Mouse (Mus musculus) erythroblast, embryonic 14.5 days (primary cell): ENCODE measurements around the gene Rgs7bp. TPM values are rescaled to one million over a fixed set of nuclear protein-coding genes. Genes with fewer than 3 reads are reported as not detected.

ENCODE experiments used
- H3K27me3 ChIP-seq: 2 replicates; pipeline ENCODE4 v1.6.1; 2012; ENCODE audit warnings: inconsistent platforms; ENCODE audit not compliant: control insufficient read depth
- H3K36me3 ChIP-seq: 2 replicates; pipeline ENCODE4 v1.6.1; 2012; ENCODE audit warnings: mild to moderate bottlenecking, inconsistent platforms; ENCODE audit not compliant: control insufficient read depth
- H3K4me1 ChIP-seq: 2 replicates; pipeline ENCODE4 v1.6.1; 2012; ENCODE audit warnings: inconsistent platforms; ENCODE audit not compliant: control insufficient read depth
- H3K4me3 ChIP-seq: replicated peaks from 2 replicates; pipeline ENCODE3; 2012; ENCODE audit warnings: moderate library complexity, mild to moderate bottlenecking, inconsistent platforms
- H3K9me3 ChIP-seq: 2 replicates; pipeline ENCODE4 v1.6.1; 2012; ENCODE audit warnings: low read length, inconsistent platforms, mixed read lengths; ENCODE audit not compliant: control insufficient read depth
- GATA1 ChIP-seq: IDR thresholded peaks from 2 replicates; pipeline ENCODE4 v1.6.1; 2012; ENCODE audit warnings: low read length, inconsistent platforms, mixed read lengths
- TAL1 ChIP-seq: IDR thresholded peaks from 3 replicates; pipeline ENCODE4 v1.6.1; 2012; ENCODE audit warnings: low read length, inconsistent platforms, mixed read lengths
- polyA plus RNA-seq: library from polyadenylated mRNA; stranded (reverse); fragments of >175 nt; gene quantifications from 2 replicates; pipeline ENCODE4 v1.2.3, GENCODE M21; 2012

Gene Rgs7bp
- polyA plus RNA-seq, 1 experiment, result not detected

DNA sequence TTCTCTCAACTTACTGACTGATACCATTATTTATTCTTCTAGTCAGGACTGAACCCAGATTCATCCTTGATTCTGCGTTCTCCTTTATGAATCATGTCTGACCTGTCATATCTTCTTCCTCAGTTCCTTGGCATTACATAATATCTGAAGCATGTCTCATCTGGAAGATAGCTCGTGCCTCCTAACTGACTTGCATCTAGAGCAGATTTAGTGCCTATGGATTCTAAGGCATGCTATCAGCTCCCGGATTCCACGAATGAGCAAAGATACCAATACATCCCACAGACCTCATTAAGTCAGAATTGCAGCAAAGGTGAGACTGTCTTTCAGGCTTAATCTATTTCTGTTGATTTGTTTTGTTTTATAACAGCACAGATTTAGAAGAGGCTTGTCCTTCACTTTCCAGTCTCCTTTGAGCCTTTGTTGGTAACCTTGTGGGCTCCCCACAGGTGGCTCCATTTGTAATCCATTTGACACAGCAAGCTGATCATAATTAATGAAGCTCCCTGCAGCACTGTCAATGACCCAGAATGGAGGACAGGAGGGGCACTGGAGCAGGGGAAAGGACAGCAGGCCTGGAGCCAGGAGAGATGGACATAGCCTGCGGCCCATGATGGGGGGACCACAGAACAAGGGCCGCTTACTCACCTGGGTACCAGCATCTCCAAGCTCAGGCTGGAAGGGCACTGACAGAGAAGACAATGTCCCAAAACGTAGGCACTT lies 94.4 kb downstream of the Rgs7bp start:
- Histone ChIP-seq H3K27me3 (no peaks in the 10 kb centered on the region), H3K4me1 (no peaks in the 10 kb centered on the region), H3K4me3 (no peak overlapping the region), H3K36me3 (no peaks in the 10 kb centered on the region), H3K9me3 (no peaks in the 10 kb centered on the region)
- TF ChIP-seq TAL1, result no peak
- TF ChIP-seq GATA1, result no peak

DNA sequence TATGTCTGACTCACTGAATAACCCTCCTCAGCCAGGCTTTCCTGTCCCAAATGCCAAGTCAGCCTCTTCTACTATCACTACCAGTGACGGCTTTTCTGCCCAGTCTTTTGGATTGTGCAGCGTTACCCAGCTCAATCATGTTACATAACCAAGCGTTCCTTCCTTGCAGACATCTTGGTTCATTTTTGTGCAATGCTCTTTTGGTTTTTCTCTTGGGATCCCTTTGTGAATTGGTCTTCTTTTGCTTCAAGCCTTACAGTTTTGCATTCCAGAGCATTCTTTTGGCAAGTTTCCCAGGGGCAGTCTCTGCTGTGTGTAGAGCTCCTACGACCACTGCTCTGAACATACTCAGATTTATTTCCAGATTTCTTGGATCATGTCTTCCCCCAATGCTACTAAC lies 95.0 kb downstream of the Rgs7bp start:
- no peaks in the 10 kb centered on the region for H3K9me3 ChIP-seq
- H3K36me3 ChIP-seq, result no peaks in the 10 kb centered on the region
- no peak overlapping the region for H3K4me3 ChIP-seq
- no peak for TF ChIP-seq GATA1
- H3K4me1 ChIP-seq, result no peaks in the 10 kb centered on the region
- no peaks in the 10 kb centered on the region for H3K27me3 ChIP-seq

DNA sequence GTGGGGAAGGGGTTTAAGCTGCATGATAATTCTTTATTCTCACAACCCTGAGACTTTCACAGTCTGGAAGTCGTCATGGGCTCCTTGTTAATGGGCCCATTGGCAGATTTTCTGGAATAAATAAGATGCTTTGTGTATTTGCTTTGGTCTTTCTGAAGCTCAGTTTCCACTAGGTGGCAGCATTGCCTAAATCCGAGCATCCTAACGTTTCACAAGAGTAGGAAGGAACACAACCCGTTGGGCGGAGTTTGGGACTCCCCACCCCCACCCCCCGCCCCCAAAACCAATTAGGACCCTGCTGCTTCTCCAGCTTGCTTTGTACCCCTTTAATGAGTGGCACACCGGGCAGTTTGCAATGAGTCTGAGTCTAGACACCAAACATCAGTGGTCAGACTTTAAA lies 106.8 kb downstream of the Rgs7bp start:
- TF ChIP-seq TAL1 (no peak), GATA1 (no peak)
- Histone ChIP-seq H3K4me1 (no peaks in the 10 kb centered on the region), H3K4me3 (no peak overlapping the region), H3K27me3 (no peaks in the 10 kb centered on the region), H3K9me3 (no peaks in the 10 kb centered on the region), H3K36me3 (no peaks in the 10 kb centered on the region)

DNA sequence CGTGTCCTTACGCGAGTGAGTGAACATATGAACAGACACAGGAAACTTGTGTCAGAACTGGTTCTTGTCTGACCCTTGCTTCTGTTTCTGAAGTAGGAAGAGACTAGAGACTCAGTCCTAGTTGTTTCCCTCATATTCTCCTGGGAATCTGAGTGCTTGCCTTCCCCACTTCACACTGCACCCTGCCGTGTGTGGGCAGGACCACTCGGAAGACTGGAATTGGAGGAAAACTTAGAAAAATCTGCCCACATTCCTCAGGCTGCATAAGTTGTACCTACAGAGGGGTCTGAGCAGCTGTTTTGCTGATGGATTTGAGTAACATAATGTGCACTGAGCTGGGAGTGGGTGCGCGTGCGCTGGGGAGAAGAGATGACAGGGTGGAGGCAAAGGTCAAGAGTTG lies 114.2 kb downstream of the Rgs7bp start:
- Histone ChIP-seq H3K36me3 (no peaks in the 10 kb centered on the region), H3K4me1 (no peaks in the 10 kb centered on the region; the same call in 1 of the 2 replicates), H3K9me3 (no peaks in the 10 kb centered on the region), H3K4me3 (no peak overlapping the region), H3K27me3 (no peaks in the 10 kb centered on the region)
- TF ChIP-seq TAL1 (no peak), GATA1 (no peak)

DNA sequence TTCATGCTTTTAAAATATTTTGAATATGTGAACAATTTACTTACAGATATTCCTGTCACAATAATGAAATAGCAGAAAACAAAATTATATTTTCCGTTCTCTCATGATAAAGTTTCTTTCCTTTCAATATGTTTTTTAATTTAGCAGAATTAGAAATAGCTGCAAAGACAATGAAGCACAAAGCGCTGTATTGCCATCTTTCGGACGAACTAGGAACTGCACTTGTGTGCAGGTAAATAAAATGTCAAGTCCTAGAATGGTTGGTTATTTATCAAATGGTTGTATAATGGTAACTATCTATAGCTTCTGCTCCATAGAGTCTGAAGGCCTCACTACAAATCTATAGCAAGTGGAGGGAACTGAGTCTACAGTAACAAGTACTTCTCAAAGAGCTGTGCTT lies 114.9 kb downstream of the Rgs7bp start:
- Histone ChIP-seq H3K27me3 (no peaks in the 10 kb centered on the region), H3K4me3 (no peak overlapping the region), H3K36me3 (no peaks in the 10 kb centered on the region), H3K4me1 (no peaks in the 10 kb centered on the region; the same call in 1 of the 2 replicates), H3K9me3 (no peaks in the 10 kb centered on the region)
- TF ChIP-seq GATA1, result no peak
- no peak for TF ChIP-seq TAL1

DNA sequence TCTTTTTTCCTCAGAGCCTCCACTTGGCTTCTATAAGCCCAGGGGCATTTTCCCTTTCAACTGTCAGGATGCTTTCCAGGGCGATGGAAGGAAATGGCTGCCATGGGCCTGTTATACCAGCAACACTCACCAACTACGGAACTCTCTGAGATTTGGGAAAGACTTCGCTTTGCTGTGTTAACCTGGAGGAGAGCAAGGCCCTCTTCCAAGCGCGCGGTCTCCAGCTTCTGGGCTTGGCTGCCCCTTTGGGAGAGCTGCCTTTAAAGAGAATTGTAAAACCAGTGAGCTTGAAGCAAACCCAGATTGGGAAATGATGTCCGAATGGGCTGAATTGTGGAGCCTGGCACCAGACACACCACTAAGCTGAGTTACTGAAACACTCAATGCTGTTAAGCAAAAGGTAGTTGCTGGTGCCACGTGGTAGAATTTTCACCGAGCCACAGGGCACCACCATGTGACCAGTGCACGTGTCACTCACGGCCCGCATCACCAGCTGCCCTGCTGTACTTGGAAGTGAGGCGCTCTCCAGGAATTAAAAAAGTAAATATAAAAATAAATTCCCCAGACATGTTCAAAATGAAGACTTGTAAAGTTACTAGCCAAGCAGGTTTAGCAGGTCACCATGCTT lies 115.7 kb downstream of the Rgs7bp start:
- Histone ChIP-seq H3K4me1 (no peaks in the 10 kb centered on the region; the same call in 1 of the 2 replicates), H3K36me3 (no peaks in the 10 kb centered on the region), H3K27me3 (no peaks in the 10 kb centered on the region), H3K9me3 (no peaks in the 10 kb centered on the region), H3K4me3 (no peak overlapping the region)
- TF ChIP-seq TAL1 (no peak), GATA1 (no peak)

DNA sequence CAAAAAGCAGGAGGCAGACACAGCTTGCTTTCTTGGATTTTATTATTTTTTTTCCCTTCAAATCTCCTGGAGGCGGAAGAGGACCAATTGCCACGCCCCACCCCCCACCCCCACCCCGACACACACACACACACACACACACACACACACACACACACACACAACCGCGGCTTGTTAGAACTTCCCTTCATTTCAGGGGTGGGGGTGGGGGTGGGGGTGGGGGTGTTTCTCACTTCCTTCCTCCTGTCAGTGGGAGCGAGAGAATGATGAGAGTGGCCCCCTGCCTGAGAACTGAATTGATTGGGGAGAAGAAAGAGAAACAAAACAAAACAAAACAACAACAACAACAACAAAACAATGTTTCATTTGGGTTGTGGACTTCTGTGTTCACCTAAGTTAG lies 117.0 kb downstream of the Rgs7bp start:
- no peak overlapping the region for H3K4me3 ChIP-seq
- TF ChIP-seq GATA1 (no peak), TAL1 (no peak)
- no peaks in the 10 kb centered on the region for H3K9me3 ChIP-seq
- H3K4me1 ChIP-seq, result no peaks in the 10 kb centered on the region; the same call in 1 of the 2 replicates
- no peaks in the 10 kb centered on the region for H3K36me3 ChIP-seq
- H3K27me3 ChIP-seq, result no peaks in the 10 kb centered on the region

DNA sequence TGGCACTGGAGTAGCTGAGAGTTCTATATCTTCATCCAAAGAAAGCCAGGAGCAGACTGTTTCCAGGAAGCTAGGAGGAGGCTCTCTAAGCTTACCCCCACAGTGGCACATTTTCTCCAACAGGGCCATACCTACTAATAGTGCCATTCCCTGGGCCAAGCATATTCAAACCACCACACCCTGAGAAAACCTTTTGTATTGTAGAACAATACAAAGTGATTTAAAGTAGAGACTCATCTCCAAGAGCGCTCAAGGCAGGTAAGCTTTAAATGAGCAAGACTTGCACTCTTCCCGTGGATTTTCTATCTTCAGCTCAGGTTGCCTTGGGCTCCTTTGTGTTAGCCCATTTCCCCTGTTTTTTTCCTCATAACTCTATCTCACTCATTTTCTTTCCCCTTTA lies 118.1 kb downstream of the Rgs7bp start:
- no peak for TF ChIP-seq TAL1
- TF ChIP-seq GATA1, result no peak
- no peaks in the 10 kb centered on the region for H3K36me3 ChIP-seq
- H3K4me3 ChIP-seq, result no peak overlapping the region
- no peaks in the 10 kb centered on the region for H3K27me3 ChIP-seq
- no peaks in the 10 kb centered on the region for H3K9me3 ChIP-seq
- no peaks in the 10 kb centered on the region; the same call in 1 of the 2 replicates for H3K4me1 ChIP-seq

DNA sequence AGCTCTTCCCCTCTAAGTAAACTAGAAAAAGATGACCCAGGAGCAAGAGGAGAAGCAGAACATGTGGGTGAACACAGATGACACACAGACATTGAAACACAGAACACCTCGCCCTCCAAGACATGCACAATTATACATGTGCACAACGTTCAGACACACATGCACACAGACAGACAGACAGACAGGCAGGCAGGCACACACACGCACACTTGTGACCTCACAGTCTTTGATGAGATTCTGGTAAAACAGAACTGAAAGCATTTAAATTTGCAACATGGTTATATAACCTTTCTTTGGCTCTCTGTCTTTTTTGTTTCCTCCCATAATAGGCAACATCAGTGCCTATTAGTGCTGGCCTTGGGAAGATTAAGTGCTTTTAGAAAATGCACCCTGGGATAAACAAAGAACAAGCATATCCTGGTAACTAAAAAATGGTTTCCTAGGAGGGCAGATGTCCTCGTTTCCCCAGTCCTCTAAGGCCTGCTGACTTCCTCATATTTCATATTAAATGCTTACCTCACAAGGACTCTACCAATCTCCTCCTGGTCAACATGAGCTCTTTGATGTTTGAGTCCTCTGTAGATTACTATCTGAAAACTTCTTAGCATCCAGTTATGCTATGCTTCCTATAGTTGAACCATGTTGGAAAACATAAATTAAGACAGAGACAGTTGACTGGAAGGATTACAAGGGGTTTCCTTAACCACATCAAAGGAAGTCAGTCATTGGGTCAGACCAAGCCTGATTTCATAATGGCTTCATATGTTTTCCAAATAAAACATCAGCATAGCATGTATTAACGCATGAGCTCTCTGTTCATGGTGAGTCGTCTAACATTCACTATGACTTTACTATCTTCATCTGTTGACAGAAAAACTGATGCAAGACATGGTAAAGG lies 122.8 kb downstream of the Rgs7bp start:
- TF ChIP-seq GATA1 (no peak), TAL1 (no peak)
- no peaks in the 10 kb centered on the region for H3K27me3 ChIP-seq
- H3K9me3 ChIP-seq, result no peaks in the 10 kb centered on the region
- H3K4me3 ChIP-seq, result no peak overlapping the region
- no peaks in the 10 kb centered on the region for H3K4me1 ChIP-seq
- no peaks in the 10 kb centered on the region for H3K36me3 ChIP-seq
